Mouse (Mus musculus) liver, embryonic 14.5 days (tissue): ENCODE data around the gene Arid4a.

Experiments used
- CTCF ChIP-seq: IDR thresholded peaks from 2 replicates; pipeline ENCODE4 v1.5.1; 2016; ENCODE audit warnings: antibody characterized with exemption, low read depth, control low read depth
- EP300 ChIP-seq: IDR thresholded peaks from 2 replicates; pipeline ENCODE4 v1.6.1; 2016; ENCODE audit warnings: antibody characterized with exemption, low read depth

DNA sequence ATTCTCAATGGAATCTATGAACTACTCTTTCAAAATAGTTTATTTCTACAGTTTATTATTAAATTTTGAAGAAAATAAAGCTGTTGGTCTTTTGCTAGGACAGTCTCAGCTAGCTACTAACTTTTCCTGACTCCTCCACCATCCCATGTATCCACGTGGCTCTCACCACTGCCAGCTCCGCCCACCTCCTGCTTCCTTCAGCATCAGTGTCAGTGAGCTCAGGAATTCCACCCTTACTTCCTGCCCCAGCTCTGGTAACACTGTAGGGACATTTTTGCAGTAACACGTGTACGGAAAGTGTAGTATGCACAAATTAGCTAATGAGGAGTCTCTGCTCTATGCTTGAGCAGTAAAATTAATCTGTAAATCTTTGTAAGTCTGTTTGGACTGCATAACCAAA lies 6.0 kb upstream of the Arid4a start:
- TF ChIP-seq CTCF (no peak), EP300 (no peak)
